Mouse (Mus musculus) heart, adult 9 months (tissue): ENCODE measurements around the gene Umod.

ENCODE experiments used
- DNase-seq, 2 experiments: peaks; one replicate each; pipeline ENCODE4 v3.0.0; 2022; ENCODE audit warnings: low spot score in 2 of 2

The Umod gene

DNA sequence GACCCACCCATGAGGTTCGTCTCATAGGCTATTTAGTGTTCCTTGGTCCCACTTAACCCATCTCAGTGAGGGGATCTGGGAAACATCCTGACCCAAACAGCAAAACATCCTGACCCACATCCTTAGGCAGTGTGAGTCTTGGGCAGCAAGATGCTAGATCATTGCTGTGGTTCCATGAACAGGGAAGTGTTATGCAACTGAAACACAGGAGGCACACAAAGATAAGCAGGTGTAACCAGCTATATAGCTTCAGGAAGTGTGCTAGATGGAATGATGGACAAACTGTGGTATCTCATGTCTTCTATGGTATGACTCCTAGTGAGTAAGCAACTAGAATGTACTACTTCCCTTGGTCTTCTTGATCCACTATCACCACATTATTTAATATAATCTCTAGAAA is 37.1 kb downstream of the Umod start:
- DNase-seq = no peak

- no peak for DNase-seq
Measured at GRCm38 (mm10) chr7:119427180-119427616, 51.9 kb downstream of the Umod start.

DNA sequence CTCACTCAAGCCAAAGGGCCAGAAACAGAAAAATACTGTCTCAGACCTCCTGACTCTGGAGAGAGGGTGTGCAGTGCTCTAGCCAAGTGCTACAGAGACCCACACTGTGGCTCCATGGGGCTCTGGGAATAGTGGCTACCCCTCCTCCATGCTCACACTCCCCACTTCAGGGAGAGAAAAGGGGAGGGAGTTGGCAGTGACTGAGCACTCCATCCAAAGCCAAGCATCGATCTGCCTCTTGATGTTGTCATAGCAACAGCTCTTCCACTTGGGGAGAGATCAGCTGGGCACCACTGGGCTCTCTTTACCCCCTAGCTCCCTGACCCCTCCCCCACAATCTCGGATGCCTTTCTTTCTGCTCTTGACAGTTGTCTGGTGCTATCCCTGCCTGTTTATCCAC is 58.4 kb downstream of the Umod start:
- no peak for DNase-seq

GRCm38 (mm10) chr7:119418523-119418922 is 60.6 kb downstream of the Umod start:
- no peak for DNase-seq
